Mouse (Mus musculus) small intestine, adult 2 months (tissue): ENCODE results near the gene Tmem229b.

ENCODE experiments used
- CTCF ChIP-seq: fragments of 200-500 bp; IDR thresholded peaks from 2 replicates; pipeline ENCODE4 v1.5.1; 2012; ENCODE audit warnings: low read depth, mild to moderate bottlenecking, control low read depth, inconsistent platforms, low read length, moderate library complexity, mixed read lengths; ENCODE audit not compliant: insufficient replicate concordance, insufficient read length; ENCODE audit errors: extremely low read depth
- POLR2A ChIP-seq: fragments of 200-500 bp; IDR thresholded peaks from 2 replicates; pipeline ENCODE4 v1.6.1; 2012; ENCODE audit warnings: low read depth, mild to moderate bottlenecking, control low read depth, inconsistent platforms, low read length, moderate library complexity

DNA sequence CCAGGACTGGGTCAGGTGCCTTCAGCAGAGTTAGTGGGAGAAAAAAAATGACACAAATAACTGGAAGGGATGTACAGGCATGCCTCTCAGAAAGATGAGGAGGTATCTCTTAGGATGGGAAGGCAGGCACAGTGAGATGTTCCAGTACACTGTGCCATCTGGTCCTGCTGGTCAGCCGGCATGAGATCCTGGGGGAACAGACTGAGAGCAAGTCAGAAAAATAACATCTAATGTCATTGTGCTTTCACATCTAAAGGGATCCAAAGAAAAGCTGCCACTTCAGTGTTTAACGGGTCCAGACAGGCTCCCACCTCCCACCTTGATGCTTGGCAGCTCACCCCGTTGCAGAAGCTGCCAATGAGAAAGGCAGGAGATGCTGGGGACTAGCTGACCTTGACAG is 54.9 kb downstream of the Tmem229b start:
- no peak for TF ChIP-seq POLR2A
- TF ChIP-seq CTCF, result no peak
